Mouse (Mus musculus) MEL (cell line): ENCODE measurements at regions not wholly inside any gene's neighbourhood (a gene's known extent, or its start where the extent isn't known, plus 50 kb on each side); places are given as distances from the start of the nearest gene placed in this dataset.

Source experiments
- DNase-seq: peaks from one replicate; pipeline ENCODE4 v3.0.0; 2011; ENCODE audit warnings: low read depth, low spot score
- H3K27ac ChIP-seq: 2 replicates; pipeline ENCODE4 v1.5.1; 2012; ENCODE audit warnings: low read depth, mild to moderate bottlenecking, control low read depth, low read length, moderate library complexity; ENCODE audit not compliant: control insufficient read depth
- H3K27me3 ChIP-seq, 2 experiments: fragments of 150-350 bp in 1 of 2; sonication (generic) in 1 of 2; 2 replicates each; pipeline ENCODE4 v1.6.1; 2012; ENCODE audit warnings: low read length in 2 of 2, mild to moderate bottlenecking in 2 of 2, improper control_type of control experiment in 1 of 2, moderate library complexity in 1 of 2; ENCODE audit not compliant: insufficient read depth in 2 of 2, control insufficient read depth in 1 of 2
- H3K36me3 ChIP-seq, 2 experiments: 2 replicates each; pipeline ENCODE4 v1.6.1; 2012 to 2014; ENCODE audit warnings: low read length in 2 of 2, improper control_type of control experiment in 1 of 2, inconsistent platforms in 1 of 2, mild to moderate bottlenecking in 1 of 2; ENCODE audit not compliant: insufficient read depth in 2 of 2, control insufficient read depth in 1 of 2
- H3K4me1 ChIP-seq, 2 experiments: fragments of 150-350 bp in 1 of 2; sonication (generic) in 1 of 2; 2 replicates each; pipeline ENCODE4 v1.6.1; 2012; ENCODE audit warnings: low read length in 2 of 2, improper control_type of control experiment in 1 of 2, mild to moderate bottlenecking in 1 of 2; ENCODE audit not compliant: insufficient read depth in 2 of 2, control insufficient read depth in 1 of 2
- H3K4me3 ChIP-seq, 2 experiments: fragments of 150-350 bp in 1 of 2; sonication (generic) in 1 of 2; 2 replicates each; pipeline ENCODE4 v1.5.1; 2012; ENCODE audit warnings: low read depth in 2 of 2, low read length in 2 of 2, mild to moderate bottlenecking in 2 of 2, moderate library complexity in 2 of 2, control low read depth in 1 of 2, improper control_type of control experiment in 1 of 2; ENCODE audit not compliant: control insufficient read depth in 1 of 2, insufficient read depth in 1 of 2
- H3K79me2 ChIP-seq: 2 replicates; pipeline ENCODE4 v1.6.1; 2012; ENCODE audit warnings: mild to moderate bottlenecking, low read length, moderate library complexity; ENCODE audit not compliant: control insufficient read depth, poor library complexity, insufficient read depth
- H3K9ac ChIP-seq: 2 replicates; pipeline ENCODE4 v1.6.1; 2012; ENCODE audit warnings: low read depth, mild to moderate bottlenecking, control low read depth, low read length, moderate library complexity; ENCODE audit not compliant: control insufficient read depth, poor library complexity, severe bottlenecking
- H3K9me3 ChIP-seq: fragments of 150-350 bp; sonication (generic); replicated peaks from 2 replicates; pipeline ENCODE4 v1.6.1; 2012; ENCODE audit warnings: mild to moderate bottlenecking, low read length, improper control_type of control experiment, moderate library complexity; ENCODE audit not compliant: insufficient read depth
- CHD2 ChIP-seq: IDR thresholded peaks from 2 replicates; pipeline ENCODE4 v1.6.1; 2011; ENCODE audit warnings: low read length, improper control_type of control experiment
- CTCF ChIP-seq, 3 experiments: IDR thresholded peaks in 2 of 3; conservative IDR thresholded peaks in 1 of 3; 2 replicates each; pipeline ENCODE4 v1.5.1; 2011 to 2012; ENCODE audit warnings: low read length in 3 of 3, low read depth in 2 of 3, mild to moderate bottlenecking in 2 of 3, improper control_type of control experiment in 1 of 3, inconsistent platforms in 1 of 3, mixed read lengths in 1 of 3, moderate library complexity in 1 of 3; ENCODE audit not compliant: control insufficient read depth in 1 of 3, insufficient read depth in 1 of 3, poor library complexity in 1 of 3, severe bottlenecking in 1 of 3
- EP300 ChIP-seq, 2 experiments: IDR thresholded peaks; 2 replicates each; pipeline ENCODE4 v1.6.1; 2011; ENCODE audit warnings: improper control_type of control experiment in 2 of 2, low read length in 2 of 2, low read depth in 1 of 2, mild to moderate bottlenecking in 1 of 2
- GABPA ChIP-seq: IDR thresholded peaks from 2 replicates; pipeline ENCODE4 v1.6.1; 2012; ENCODE audit warnings: low read depth, mild to moderate bottlenecking, inconsistent platforms, low read length, improper control_type of control experiment, moderate library complexity
- MAZ ChIP-seq: IDR thresholded peaks from 2 replicates; pipeline ENCODE4 v1.6.1; 2012; ENCODE audit warnings: low read depth, mild to moderate bottlenecking, inconsistent platforms, low read length, improper control_type of control experiment
- MXI1 ChIP-seq: IDR thresholded peaks from 2 replicates; pipeline ENCODE4 v1.6.1; 2011; ENCODE audit warnings: mild to moderate bottlenecking, low read depth, low read length, improper control_type of control experiment
- MYB ChIP-seq: IDR thresholded peaks from 2 replicates; pipeline ENCODE4 v1.6.1; 2011; ENCODE audit warnings: mild to moderate bottlenecking, low read depth, low read length, improper control_type of control experiment
- USF1 ChIP-seq: IDR thresholded peaks from 2 replicates; pipeline ENCODE4 v1.6.1; 2014; ENCODE audit warnings: low read depth, mild to moderate bottlenecking, inconsistent platforms, low read length, improper control_type of control experiment, moderate library complexity
- ZC3H11A ChIP-seq: IDR thresholded peaks from 2 replicates; pipeline ENCODE4 v1.6.1; 2012; ENCODE audit warnings: low read depth, mild to moderate bottlenecking, inconsistent platforms, low read length, improper control_type of control experiment
- ZKSCAN1 ChIP-seq: IDR thresholded peaks from 2 replicates; pipeline ENCODE4 v1.6.1; 2012; ENCODE audit warnings: low read depth, mild to moderate bottlenecking, inconsistent platforms, low read length, improper control_type of control experiment, moderate library complexity

DNA sequence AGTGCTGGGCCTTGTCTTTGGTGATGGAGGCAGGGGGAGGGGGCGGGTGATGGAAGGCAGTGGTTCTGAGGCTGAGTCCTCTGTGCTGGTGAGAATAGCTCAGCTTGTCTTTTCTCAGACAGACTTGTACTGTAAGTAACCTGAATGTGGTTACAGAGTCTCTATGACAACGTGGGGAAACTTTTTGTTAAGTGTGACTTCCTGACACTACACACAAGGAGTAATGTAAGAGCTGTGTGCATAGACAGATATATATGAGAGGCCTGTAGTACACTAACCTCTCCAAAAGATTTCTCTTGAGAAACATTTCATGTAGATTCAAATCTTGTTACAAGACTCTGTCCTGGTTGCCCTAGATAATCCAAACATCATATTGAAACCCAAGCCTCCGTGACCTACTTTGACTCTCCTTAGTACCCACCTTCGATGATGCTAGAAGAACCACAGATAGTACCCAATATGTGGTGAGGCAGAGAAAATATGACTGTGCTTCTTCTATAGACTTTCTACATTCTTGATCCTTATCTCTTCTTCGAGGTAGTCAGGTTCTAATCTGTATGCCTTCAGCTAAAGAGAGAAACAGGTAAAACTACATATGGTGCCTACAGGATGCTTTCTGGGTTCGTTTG is 424.7 kb downstream of the Ets1 start:
- Histone ChIP-seq H3K4me3 (no peak overlapping the region), H3K9ac (no peak overlapping the region), H3K27ac (no peak overlapping the region), H3K27me3 (no peaks in the 10 kb centered on the region), H3K9me3 (no peaks in the 10 kb centered on the region)
- DNase-seq = no peak
- no peak for TF ChIP-seq EP300 (IDR thresholded peaks at IDR 0.05; ENCODE audit: low read depth in 1 of 2, low read length in 2 of 2)
- TF ChIP-seq MAZ = no peak
- no peak for TF ChIP-seq USF1
- TF ChIP-seq ZKSCAN1 = no peak
- TF ChIP-seq, all 39 proteins: peak for 0
- Histone ChIP-seq H3K79me2 (no peaks in the 10 kb centered on the region), H3K36me3 (no peaks in the 10 kb centered on the region), H3K4me1 (no peaks in the 10 kb centered on the region)

GRCm38 (mm10) chr9:33062476-33062875 is 426.5 kb downstream of the Ets1 start:
- no peaks in the 10 kb centered on the region for H3K9me3 ChIP-seq
- H3K27me3 ChIP-seq = no peaks in the 10 kb centered on the region
- no peaks in the 10 kb centered on the region for H3K4me1 ChIP-seq
- no peak overlapping the region for H3K4me3 ChIP-seq
- no peak for DNase-seq
- TF ChIP-seq GABPA = no peak
- TF ChIP-seq MXI1 = no peak
- no peak for TF ChIP-seq CTCF (IDR thresholded peaks at IDR 0.05 in 2 of 3, conservative IDR thresholded peaks at IDR 0.05 in 1 of 3; ENCODE audit: control insufficient read depth in 1 of 3, insufficient read depth in 1 of 3, low read depth in 2 of 3, low read length in 3 of 3, poor library complexity in 1 of 3, severe bottlenecking in 1 of 3)
- no peak overlapping the region for H3K27ac ChIP-seq
- no peak overlapping the region for H3K9ac ChIP-seq
- H3K79me2 ChIP-seq = no peaks in the 10 kb centered on the region
- H3K36me3 ChIP-seq = no peaks in the 10 kb centered on the region

DNA sequence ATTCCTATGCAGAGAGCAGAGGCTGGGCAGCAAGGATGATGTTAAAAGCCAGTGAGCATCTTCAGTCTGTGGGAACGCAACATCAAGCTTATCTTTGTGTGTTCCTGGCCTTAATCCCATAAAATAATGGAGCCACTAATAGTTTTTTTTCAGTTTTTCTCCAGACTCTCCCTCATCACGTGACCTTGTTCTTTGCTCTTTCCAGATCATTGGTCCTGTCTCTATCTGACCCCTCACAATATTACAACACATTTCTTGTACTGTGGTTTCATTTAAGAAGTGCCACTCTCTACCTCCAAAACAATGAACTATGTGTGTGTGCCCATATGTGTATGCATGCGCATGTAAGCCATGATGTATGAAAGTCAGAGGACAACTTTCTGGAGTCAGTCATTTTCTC is 429.3 kb downstream of the Ets1 start:
- no peak overlapping the region for H3K4me3 ChIP-seq
- H3K27me3 ChIP-seq = no peaks in the 10 kb centered on the region
- no peak overlapping the region for H3K9ac ChIP-seq
- H3K27ac ChIP-seq = no peak overlapping the region
- no peaks in the 10 kb centered on the region for H3K4me1 ChIP-seq
- no peaks in the 10 kb centered on the region for H3K79me2 ChIP-seq
- no peaks in the 10 kb centered on the region for H3K36me3 ChIP-seq
- no peak for TF ChIP-seq GABPA
- TF ChIP-seq CHD2 = no peak
- TF ChIP-seq MYB = no peak
- TF ChIP-seq ZC3H11A = no peak
- H3K9me3 ChIP-seq = no peaks in the 10 kb centered on the region
- no peak for DNase-seq
